Mouse (Mus musculus): ENCODE measurements at regions not wholly inside any gene's neighbourhood (a gene's known extent, or its start where the extent isn't known, plus 50 kb on each side); places are given as distances from the start of the nearest gene placed in this dataset.
"Not testable (repeated sequence)": the region's sequence is repeated elsewhere in the genome, so short reads cannot be mapped to it uniquely, and the experiment has no call there.

DNA sequence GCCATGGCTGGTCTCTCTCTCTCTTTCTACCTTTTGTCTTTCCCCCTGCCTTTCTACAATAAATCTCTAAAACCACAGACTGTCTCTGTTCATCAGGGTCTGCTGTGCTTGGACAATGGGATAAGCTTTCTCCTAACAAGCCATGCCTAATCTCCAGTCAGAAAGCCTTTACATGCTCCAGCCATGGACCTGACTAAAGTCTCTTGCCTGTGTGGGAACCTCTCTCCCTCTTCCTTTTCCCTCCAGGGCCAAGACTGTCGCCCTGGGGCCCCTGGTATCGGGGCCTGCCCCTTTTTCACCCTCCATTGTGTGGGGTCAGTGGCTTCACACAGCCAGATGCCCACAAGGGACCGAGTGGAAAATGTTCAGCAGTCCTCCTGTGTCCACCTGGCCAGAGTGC lies 1151.3 kb upstream of the Prmt6 start:
- DNase-seq = no peak

DNA sequence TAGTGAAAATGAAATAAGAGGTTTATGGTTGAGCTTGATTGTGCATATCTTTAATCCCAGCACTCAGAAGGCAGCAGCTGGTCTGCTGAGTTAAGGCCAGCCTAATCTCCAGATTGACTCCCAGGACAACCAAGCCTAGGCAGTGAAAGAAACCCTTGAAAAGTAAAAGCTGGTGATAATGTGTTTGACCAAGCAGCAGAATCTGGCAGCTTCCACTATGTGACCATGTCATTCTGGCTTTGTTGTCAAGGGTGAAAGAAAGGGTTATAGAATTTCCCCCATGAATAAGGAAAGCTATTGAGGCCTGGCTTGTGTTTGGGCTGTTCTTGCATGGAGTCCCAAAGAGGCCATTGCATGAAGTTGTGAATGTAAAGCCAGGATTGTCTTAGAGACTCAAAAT lies 1142.3 kb upstream of the Prmt6 start:
- no peak for DNase-seq

DNA sequence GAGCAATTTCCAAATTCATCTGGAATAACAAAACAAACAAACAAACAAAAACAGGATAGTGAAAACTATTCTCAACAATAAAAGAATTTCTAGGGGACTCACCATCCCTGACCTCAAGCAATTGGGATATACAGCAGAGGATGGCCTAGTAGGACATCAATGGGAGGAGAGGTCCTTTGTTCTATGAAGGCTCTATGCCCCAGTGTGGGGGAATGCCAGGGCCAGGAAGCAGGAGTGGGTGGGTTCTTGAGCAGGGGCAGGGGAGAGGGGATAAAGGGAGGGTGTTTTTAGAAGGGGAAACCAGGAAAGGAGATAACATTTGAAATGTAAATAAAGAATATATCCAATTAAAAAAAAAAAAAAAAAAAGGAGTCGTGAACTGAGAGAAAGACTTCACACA lies 1141.9 kb upstream of the Prmt6 start:
- not testable (repeated sequence) for DNase-seq

GRCm38 (mm10) chr3:111386745-111387144 lies 1135.9 kb upstream of the Prmt6 start:
- no peak for DNase-seq

- no peak for DNase-seq
Observed at GRCm38 (mm10) chr3:111386334-111386733, 1135.5 kb upstream of the Prmt6 start.

DNA sequence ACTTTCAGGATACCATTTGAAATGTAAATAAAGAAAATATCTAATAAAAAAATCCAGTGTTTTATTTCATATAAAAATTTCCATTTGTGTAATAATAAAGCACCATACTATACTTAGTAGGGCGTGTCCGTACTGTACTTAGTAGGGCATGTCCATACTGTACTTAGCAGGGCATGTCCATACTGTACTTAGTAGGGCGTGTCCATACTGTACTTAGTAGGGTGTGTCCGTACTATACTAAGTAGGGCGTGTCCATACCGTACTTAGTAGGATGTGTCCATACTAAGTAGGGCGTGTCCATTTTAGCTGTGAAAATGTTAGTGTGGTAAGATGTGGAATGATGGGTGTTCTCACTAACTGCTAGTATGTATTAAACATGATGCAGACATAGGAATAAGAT lies 1134.8 kb upstream of the Prmt6 start:
- no peak for DNase-seq

DNA sequence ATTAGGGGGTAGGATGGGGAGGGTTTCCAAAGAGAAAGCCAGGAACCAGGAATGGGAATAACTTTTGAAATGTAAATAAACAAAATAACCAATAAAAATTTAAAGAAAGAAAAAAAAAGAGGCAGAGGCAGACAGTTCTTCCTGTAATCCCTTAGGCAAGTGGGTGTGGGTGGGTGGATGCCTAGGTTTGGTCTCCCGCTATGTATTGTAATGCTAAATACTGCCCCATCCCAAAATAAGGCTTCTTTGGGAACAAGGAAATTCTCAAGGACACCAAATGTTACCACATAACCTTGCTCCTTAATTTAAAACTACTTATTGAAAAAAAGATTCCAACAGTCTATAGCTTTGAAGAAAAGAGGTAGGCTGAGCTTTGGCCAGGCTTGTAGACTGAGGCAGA lies 1120.5 kb upstream of the Prmt6 start:
- DNase-seq = no peak

- peak; percentile 2 for DNase-seq
Observed at GRCm38 (mm10) chr3:111338247-111338646, 1087.4 kb upstream of the Prmt6 start.

GRCm38 (mm10) chr3:111291018-111291538 lies 1040.3 kb upstream of the Prmt6 start:
- DNase-seq = no peak

DNA sequence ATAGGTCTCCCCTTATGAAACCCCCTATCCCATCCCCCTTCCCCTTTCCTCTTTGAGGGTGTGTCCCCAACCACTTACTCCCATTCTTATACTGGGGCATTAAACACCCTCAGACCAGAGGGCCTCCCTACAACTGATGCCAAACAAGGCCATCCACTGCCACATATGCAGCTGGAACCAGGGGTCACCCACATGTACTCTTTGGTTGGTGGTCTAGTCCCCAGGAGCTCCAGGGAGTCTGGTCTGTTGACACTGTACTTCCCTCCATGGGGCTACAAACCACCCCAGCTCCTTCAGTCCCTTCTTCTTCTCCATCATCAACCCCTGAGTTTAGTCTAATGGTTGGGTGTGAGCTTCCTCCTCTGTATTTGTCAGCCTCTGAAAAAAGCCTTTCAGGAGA lies 1030.8 kb upstream of the Prmt6 start:
- no peak for DNase-seq
